12 mouse cellular contexts compared by ENCODE assay signal in genomic region chr9:87145671-87146070, GRCm38 (mm10). TPM values are rescaled to one million over a fixed set of nuclear protein-coding genes. Genes with fewer than 3 reads are reported as not detected.
DNase-seq lines count a peak whose midpoint lies in the region; ATAC-seq and TF ChIP-seq lines count a peak whose summit lies in the region.
"Had no signal": no experiment of that assay in that cellular context is flagged by ENCODE, and none has a peak within 500 bp of the region (broad histone marks: within the 10 kb centered on the region; RNA-seq: fewer than 3 reads in every experiment).

No protein-coding gene starts in this region.

- WGBS in forebrain, embryonic 11.5 days = 32% methylated on average over 11 of the region's 11 CpGs
- 39% methylated on average over 11 of the region's 11 CpGs for WGBS in forebrain, embryonic 14.5 days
- 41% methylated on average over 11 of the region's 11 CpGs for WGBS in lung, embryonic 14.5 days
- WGBS in hindbrain, embryonic 13.5 days = 29% methylated on average over 11 of the region's 11 CpGs
- WGBS in midbrain, embryonic 15.5 days = 37% methylated on average over 11 of the region's 11 CpGs

- no peak for DNase-seq in forebrain, embryonic 11.5 days (ENCODE audit: low spot score)
- no peak for DNase-seq in forebrain, embryonic 14.5 days (ENCODE audit: low spot score)
- DNase-seq in lung, embryonic 14.5 days = no peak
- DNase-seq in lung, adult 18-20 months = no peak
- no peak for DNase-seq in testis, postnatal 14 days (ENCODE audit: low spot score)
- DNase-seq: liver, embryonic 13.5 days had no signal

- 0 out of 2 replicates have a peak overlapping the region, but pooled peaks have one; percentile 33 for H3K4me3 ChIP-seq in forebrain, embryonic 11.5 days (ENCODE audit: low read depth, low read length)
- H3K4me3 ChIP-seq in forebrain, embryonic 14.5 days (ENCODE audit: low read depth, low read length) = no peak overlapping the region
- H3K4me3 ChIP-seq in lung, embryonic 14.5 days (ENCODE audit: low read depth, low read length) = no peak overlapping the region
- H3K4me3 ChIP-seq in hindbrain, embryonic 13.5 days = peak overlapping the region; percentile 44
- peak overlapping the region; percentile 45 for H3K4me3 ChIP-seq in midbrain, embryonic 15.5 days
- H3K4me3 ChIP-seq: erythroblast, embryonic 14.5 days; liver, embryonic 13.5 days had no signal

- no peak overlapping the region for H3K4me2 ChIP-seq in forebrain, embryonic 11.5 days (ENCODE audit: low read depth, low read length, severe bottlenecking)
- no peak overlapping the region for H3K4me2 ChIP-seq in forebrain, embryonic 14.5 days (ENCODE audit: low read length)
- peak overlapping the region; percentile 62; the same call in 1 of the 2 replicates for H3K4me2 ChIP-seq in lung, embryonic 14.5 days
- peak overlapping the region; percentile 79 for H3K4me2 ChIP-seq in hindbrain, embryonic 13.5 days
- peak overlapping the region; percentile 91 for H3K4me2 ChIP-seq in midbrain, embryonic 15.5 days
- H3K4me2 ChIP-seq: liver, embryonic 13.5 days had no signal

- peaks cover 23% of the 10 kb centered on the region for H3K27me3 ChIP-seq in forebrain, embryonic 11.5 days (ENCODE audit: control insufficient read depth, insufficient read depth, low read length)
- H3K27me3 ChIP-seq in forebrain, embryonic 14.5 days (replicated peaks; ENCODE audit: control insufficient read depth, insufficient read depth, low read length) = peaks cover 16% of the 10 kb centered on the region; the same call in 1 of the 2 replicates
- H3K27me3 ChIP-seq in lung, embryonic 14.5 days (ENCODE audit: insufficient read depth, low read length) = peaks cover 23% of the 10 kb centered on the region
- peaks cover 40% of the 10 kb centered on the region for H3K27me3 ChIP-seq in hindbrain, embryonic 13.5 days
- H3K27me3 ChIP-seq in midbrain, embryonic 15.5 days (replicated peaks) = peaks cover 15% of the 10 kb centered on the region

- no peaks in the 10 kb centered on the region for H3K9me3 ChIP-seq in forebrain, embryonic 11.5 days (ENCODE audit: control insufficient read depth, low read length)
- no peaks in the 10 kb centered on the region for H3K9me3 ChIP-seq in forebrain, embryonic 14.5 days (replicated peaks; ENCODE audit: control insufficient read depth, low read length)
- no peaks in the 10 kb centered on the region for H3K9me3 ChIP-seq in lung, embryonic 14.5 days (ENCODE audit: low read depth, low read length)
- H3K9me3 ChIP-seq in hindbrain, embryonic 13.5 days = no peaks in the 10 kb centered on the region
- H3K9me3 ChIP-seq in midbrain, embryonic 15.5 days = no peaks in the 10 kb centered on the region
- H3K9me3 ChIP-seq: liver, embryonic 13.5 days had no signal

- ATAC-seq in forebrain, embryonic 11.5 days (replicated peaks; ENCODE audit: low FRiP score) = no peak
- ATAC-seq in forebrain, embryonic 14.5 days = no peak
- no peak for ATAC-seq in lung, embryonic 14.5 days (ENCODE audit: insufficient read depth)
- no peak for ATAC-seq in hindbrain, embryonic 13.5 days (ENCODE audit: low FRiP score)
- ATAC-seq in midbrain, embryonic 15.5 days (replicated peaks) = no peak
- no peak for ATAC-seq in activated CD4-positive, CD25-positive, alpha-beta regulatory T cell, adult 4 months
- ATAC-seq: Patski had no signal

- H3K4me1 ChIP-seq in forebrain, embryonic 11.5 days (replicated peaks; ENCODE audit: control insufficient read depth, insufficient read depth, low read length) = peaks cover 6% of the 10 kb centered on the region
- H3K4me1 ChIP-seq in forebrain, embryonic 14.5 days (ENCODE audit: control insufficient read depth, insufficient read depth, low read length) = peaks cover 6% of the 10 kb centered on the region; the same call in 1 of the 2 replicates
- peaks cover 3% of the 10 kb centered on the region; the same call in 1 of the 2 replicates for H3K4me1 ChIP-seq in lung, embryonic 14.5 days (ENCODE audit: insufficient read depth)
- peaks cover 16% of the 10 kb centered on the region for H3K4me1 ChIP-seq in hindbrain, embryonic 13.5 days (replicated peaks)
- H3K4me1 ChIP-seq in midbrain, embryonic 15.5 days = peaks cover 17% of the 10 kb centered on the region
- H3K4me1 ChIP-seq: liver, embryonic 13.5 days had no signal

- no peak overlapping the region for H3K27ac ChIP-seq in forebrain, embryonic 11.5 days (ENCODE audit: low read depth, low read length)
- no peak overlapping the region for H3K27ac ChIP-seq in forebrain, embryonic 14.5 days (ENCODE audit: low read depth, low read length)
- H3K27ac ChIP-seq in lung, embryonic 14.5 days (ENCODE audit: low read depth) = no peak overlapping the region
- no peak overlapping the region for H3K27ac ChIP-seq in hindbrain, embryonic 13.5 days
- no peak overlapping the region for H3K27ac ChIP-seq in midbrain, embryonic 15.5 days
- H3K27ac ChIP-seq: kidney, postnatal 0 days; liver, embryonic 13.5 days had no signal

- H3K36me3 ChIP-seq in forebrain, embryonic 11.5 days (ENCODE audit: control insufficient read depth, insufficient read depth, low read length) = no peaks in the 10 kb centered on the region
- no peaks in the 10 kb centered on the region for H3K36me3 ChIP-seq in forebrain, embryonic 14.5 days (ENCODE audit: control insufficient read depth, insufficient read depth, low read length)
- H3K36me3 ChIP-seq in lung, embryonic 14.5 days (ENCODE audit: insufficient read depth) = no peaks in the 10 kb centered on the region
- H3K36me3 ChIP-seq in hindbrain, embryonic 13.5 days = no peaks in the 10 kb centered on the region
- no peaks in the 10 kb centered on the region for H3K36me3 ChIP-seq in midbrain, embryonic 15.5 days (replicated peaks)
- H3K36me3 ChIP-seq: liver, embryonic 13.5 days had no signal

- no peak overlapping the region for H3K9ac ChIP-seq in forebrain, embryonic 11.5 days (ENCODE audit: low read length)
- no peak overlapping the region for H3K9ac ChIP-seq in forebrain, embryonic 14.5 days (ENCODE audit: low read length)
- no peak overlapping the region for H3K9ac ChIP-seq in lung, embryonic 14.5 days
- H3K9ac ChIP-seq in hindbrain, embryonic 13.5 days = no peak overlapping the region
- 0 out of 2 replicates have a peak overlapping the region, but pooled peaks have one; percentile 38 for H3K9ac ChIP-seq in midbrain, embryonic 15.5 days
- H3K9ac ChIP-seq: liver, embryonic 13.5 days had no signal

- no peak for TF ChIP-seq CTCF in lung, embryonic 14.5 days (IDR thresholded peaks at IDR 0.05; ENCODE audit: low read depth)

RNA-seq across cellular contexts. Expression of gene Mrap2, which starts 1.6 kb away (rescaled TPM):
- 0.41 TPM in 1 of 2 replicates, not detected in the other for polyA plus RNA-seq in forebrain, embryonic 11.5 days (2014; fragmentation: Nextera tagmentation; extraction: Ambion mirVana)
- 0.41 and 0.54 TPM in 2 replicates for polyA plus RNA-seq in forebrain, embryonic 14.5 days (2014; fragmentation: Nextera tagmentation; extraction: Ambion mirVana)
- 0.09 TPM in 1 of 2 replicates, not detected in the other for polyA plus RNA-seq in lung, embryonic 14.5 days (2014; fragmentation: Nextera tagmentation; extraction: Ambion mirVana)
- 1.1 and 1.3 TPM in 2 replicates for polyA plus RNA-seq in hindbrain, embryonic 13.5 days (2015; fragmentation: Nextera tagmentation; extraction: Ambion mirVana)
- polyA plus RNA-seq in midbrain, embryonic 15.5 days (2015; fragmentation: Nextera tagmentation; extraction: Ambion mirVana) = 2.3 TPM in 2 replicates
- under 1 TPM in 1 of 2 experiments, not detected in 1; 0.28 TPM for polyA plus RNA-seq in activated CD4-positive, CD25-positive, alpha-beta regulatory T cell, adult 4 months (2017; shearing (Covaris generic))
- polyA plus RNA-seq: erythroblast, embryonic 14.5 days; liver, embryonic 13.5 days; Patski had no signal

Comparison
In these comparisons a context has a peak if more than half of its experiments do, and no peak if none do; other contexts are left out.
1. H3K4me3 ChIP-seq: peak in forebrain, embryonic 11.5 days (single experiment), hindbrain, embryonic 13.5 days (single experiment) and midbrain, embryonic 15.5 days (single experiment); none in forebrain, embryonic 14.5 days (single experiment) and lung, embryonic 14.5 days (single experiment).
2. H3K4me2 ChIP-seq: peak in lung, embryonic 14.5 days (single experiment), hindbrain, embryonic 13.5 days (single experiment) and midbrain, embryonic 15.5 days (single experiment); none in forebrain, embryonic 11.5 days (single experiment) and forebrain, embryonic 14.5 days (single experiment).